Mouse (Mus musculus): ENCODE measurements around the gene Wscd2. TPM values are rescaled to one million over a fixed set of nuclear protein-coding genes. Genes with fewer than 3 reads are reported as not detected.

Gene Wscd2
- total RNA-seq, 1 experiment: 2.6 TPM

DNA sequence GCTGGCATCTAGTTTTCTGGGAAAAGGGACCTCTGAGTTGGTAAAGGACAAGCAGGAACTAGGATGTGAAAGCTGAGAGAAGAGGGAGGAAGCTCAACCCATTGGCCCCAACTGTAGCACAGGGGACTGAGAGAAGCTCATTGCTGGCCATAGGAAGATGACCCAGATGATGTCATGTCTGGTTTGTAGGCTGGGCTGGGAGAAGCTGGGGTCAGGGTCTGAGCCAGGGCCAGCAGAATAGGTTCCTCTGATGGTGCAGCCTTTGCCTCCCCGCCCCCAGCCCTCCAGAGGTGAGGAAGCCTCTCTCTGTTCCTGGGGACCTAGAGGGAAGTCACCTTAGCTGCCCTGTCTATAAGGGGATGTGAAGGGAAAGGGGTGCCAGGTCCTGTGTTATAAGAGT, 129.0 kb downstream of the Wscd2 start:
- TF ChIP-seq HCFC1 (IDR thresholded peaks at IDR 0.05; ENCODE audit: borderline replicate concordance, insufficient read depth, low read length) (no peak), CHD2 (IDR thresholded peaks at IDR 0.05; ENCODE audit: low read depth, low read length) (no peak), ZC3H11A (IDR thresholded peaks at IDR 0.05; ENCODE audit: borderline replicate concordance, low read depth, low read length) (no peak), MAFK (IDR thresholded peaks at IDR 0.05; ENCODE audit: insufficient read depth, low read depth, low read length) (no peak), ZNF384 (IDR thresholded peaks at IDR 0.05; ENCODE audit: low read depth, low read length) (no peak)
- peaks cover 3% of the 10 kb centered on the region; the same call in 1 of the 2 replicates for H3K36me3 ChIP-seq (ENCODE audit: control insufficient read depth, insufficient read depth, low read length, poor library complexity, severe bottlenecking)
- in situ Hi-C loops (cut with MboI; ENCODE audit: low sequenced_read_pairs in 2 of 2, unreplicated experiment in 2 of 2): no loop called here
- no peak overlapping the region for H3K4me3 ChIP-seq (ENCODE audit: insufficient read depth in 1 of 2, low read depth in 1 of 2, low read length in 2 of 2, poor library complexity in 1 of 2, severe bottlenecking in 1 of 2)
- H3K9ac ChIP-seq (ENCODE audit: insufficient read depth, low read depth, low read length, poor library complexity, severe bottlenecking): no peak overlapping the region
- no peak for DNase-seq (ENCODE audit: low read depth, low spot score)
- H3K4me1 ChIP-seq (ENCODE audit: control insufficient read depth in 2 of 2, insufficient read depth in 2 of 2, low read length in 2 of 2, poor library complexity in 1 of 2): peaks cover 15 to 25% of the 10 kb centered on the region in 2 experiments; a peak in 3 of 4 replicates
- H3K27ac ChIP-seq (ENCODE audit: insufficient read depth, low read depth, low read length, poor library complexity, severe bottlenecking): no peak overlapping the region
- H3K9me3 ChIP-seq (ENCODE audit: control insufficient read depth, insufficient read depth, low read depth, low read length): no peaks in the 10 kb centered on the region; the same call in 1 of the 2 replicates

DNA sequence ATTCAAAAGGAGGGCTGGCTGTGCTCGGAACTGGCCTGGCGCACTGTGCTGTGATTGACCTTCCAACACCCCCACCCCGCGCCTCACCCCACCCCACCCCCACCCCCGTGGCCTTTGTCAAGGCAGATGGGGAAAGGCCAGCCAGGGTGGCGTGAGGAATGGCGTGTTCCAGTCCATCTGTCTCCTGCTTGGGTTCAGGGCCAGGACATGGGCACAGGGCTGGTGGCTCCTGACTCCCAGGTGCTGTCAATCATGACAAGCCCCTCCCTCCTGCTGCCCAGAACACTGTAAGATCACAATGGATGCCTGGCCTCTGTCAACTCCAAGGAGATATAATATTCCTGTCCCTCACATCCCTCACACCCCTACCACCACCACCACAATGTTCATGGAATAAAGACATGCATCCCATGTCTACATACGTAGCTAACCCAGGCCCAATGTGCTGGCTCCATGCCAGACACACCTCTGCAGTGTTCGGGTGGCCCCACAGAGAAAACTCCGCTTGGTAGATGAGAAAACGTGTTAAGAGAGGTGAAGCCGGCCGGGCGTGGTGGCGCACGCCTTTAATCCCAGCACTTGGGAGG, 130.1 kb downstream of the Wscd2 start:
- TF ChIP-seq ZNF384 (IDR thresholded peaks at IDR 0.05; ENCODE audit: low read depth, low read length): no peak
- TF ChIP-seq HCFC1 (IDR thresholded peaks at IDR 0.05; ENCODE audit: borderline replicate concordance, insufficient read depth, low read length): no peak
- no peak for TF ChIP-seq CHD2 (IDR thresholded peaks at IDR 0.05; ENCODE audit: low read depth, low read length)
- no peak for TF ChIP-seq ZC3H11A (IDR thresholded peaks at IDR 0.05; ENCODE audit: borderline replicate concordance, low read depth, low read length)
- no peak for TF ChIP-seq MAFK (IDR thresholded peaks at IDR 0.05; ENCODE audit: insufficient read depth, low read depth, low read length)
- no peak for DNase-seq (ENCODE audit: low read depth, low spot score)
- H3K27ac ChIP-seq (ENCODE audit: insufficient read depth, low read depth, low read length, poor library complexity, severe bottlenecking): no peak overlapping the region

GRCm38 (mm10) chr5:113620999-113621398, 130.9 kb downstream of the Wscd2 start:
- no peak overlapping the region for H3K9ac ChIP-seq (ENCODE audit: insufficient read depth, low read depth, low read length, poor library complexity, severe bottlenecking)
- 0 out of 2 replicates have a peak overlapping the region, but pooled peaks have one; percentile 9 for H3K27ac ChIP-seq (ENCODE audit: insufficient read depth, low read depth, low read length, poor library complexity, severe bottlenecking)
- peaks cover 15 to 25% of the 10 kb centered on the region in 2 experiments; a peak in 3 of 4 replicates for H3K4me1 ChIP-seq (ENCODE audit: control insufficient read depth in 2 of 2, insufficient read depth in 2 of 2, low read length in 2 of 2, poor library complexity in 1 of 2)
- no peaks in the 10 kb centered on the region for H3K9me3 ChIP-seq (ENCODE audit: control insufficient read depth, insufficient read depth, low read depth, low read length)
- no peak for TF ChIP-seq MAFK (IDR thresholded peaks at IDR 0.05; ENCODE audit: insufficient read depth, low read depth, low read length)
- TF ChIP-seq HCFC1 (IDR thresholded peaks at IDR 0.05; ENCODE audit: borderline replicate concordance, insufficient read depth, low read length): no peak
- TF ChIP-seq ZNF384 (IDR thresholded peaks at IDR 0.05; ENCODE audit: low read depth, low read length): no peak
- no peak for TF ChIP-seq CHD2 (IDR thresholded peaks at IDR 0.05; ENCODE audit: low read depth, low read length)
- TF ChIP-seq ZC3H11A (IDR thresholded peaks at IDR 0.05; ENCODE audit: borderline replicate concordance, low read depth, low read length): no peak
- H3K36me3 ChIP-seq (ENCODE audit: control insufficient read depth, insufficient read depth, low read length, poor library complexity, severe bottlenecking): no peaks in the 10 kb centered on the region
- no peak overlapping the region for H3K4me3 ChIP-seq (ENCODE audit: insufficient read depth in 1 of 2, low read depth in 1 of 2, low read length in 2 of 2, poor library complexity in 1 of 2, severe bottlenecking in 1 of 2)
- in situ Hi-C loops (cut with MboI; ENCODE audit: low sequenced_read_pairs in 2 of 2, unreplicated experiment in 2 of 2): no loop called here
- no peak for DNase-seq (ENCODE audit: low read depth, low spot score)

More for the DNA sequence above, 130.1 kb downstream of the Wscd2 start:
- in situ Hi-C loops (cut with MboI; ENCODE audit: low sequenced_read_pairs in 2 of 2, unreplicated experiment in 2 of 2): no loop called here
- Histone ChIP-seq H3K36me3 (ENCODE audit: control insufficient read depth, insufficient read depth, low read length, poor library complexity, severe bottlenecking) (no peaks in the 10 kb centered on the region), H3K9ac (ENCODE audit: insufficient read depth, low read depth, low read length, poor library complexity, severe bottlenecking) (no peak overlapping the region), H3K4me3 (ENCODE audit: insufficient read depth in 1 of 2, low read depth in 1 of 2, low read length in 2 of 2, poor library complexity in 1 of 2, severe bottlenecking in 1 of 2) (no peak overlapping the region), H3K4me1 (ENCODE audit: control insufficient read depth in 2 of 2, insufficient read depth in 2 of 2, low read length in 2 of 2, poor library complexity in 1 of 2) (peaks cover 15 to 25% of the 10 kb centered on the region in 2 experiments; a peak in 3 of 4 replicates), H3K9me3 (ENCODE audit: control insufficient read depth, insufficient read depth, low read depth, low read length) (no peaks in the 10 kb centered on the region; the same call in 1 of the 2 replicates)

- no peaks in the 10 kb centered on the region for H3K9me3 ChIP-seq (ENCODE audit: control insufficient read depth, insufficient read depth, low read depth, low read length)
- no peak overlapping the region for H3K9ac ChIP-seq (ENCODE audit: insufficient read depth, low read depth, low read length, poor library complexity, severe bottlenecking)
- H3K4me3 ChIP-seq (ENCODE audit: insufficient read depth in 1 of 2, low read depth in 1 of 2, low read length in 2 of 2, poor library complexity in 1 of 2, severe bottlenecking in 1 of 2): no peak overlapping the region
- H3K27ac ChIP-seq (ENCODE audit: insufficient read depth, low read depth, low read length, poor library complexity, severe bottlenecking): no peak overlapping the region
- H3K4me1 ChIP-seq (ENCODE audit: control insufficient read depth in 2 of 2, insufficient read depth in 2 of 2, low read length in 2 of 2, poor library complexity in 1 of 2): peaks cover 22 to 31% of the 10 kb centered on the region in 2 experiments; a peak in 3 of 4 replicates
- no peaks in the 10 kb centered on the region for H3K36me3 ChIP-seq (ENCODE audit: control insufficient read depth, insufficient read depth, low read length, poor library complexity, severe bottlenecking)
- no peak for TF ChIP-seq ZNF384 (IDR thresholded peaks at IDR 0.05; ENCODE audit: low read depth, low read length)
- TF ChIP-seq CHD2 (IDR thresholded peaks at IDR 0.05; ENCODE audit: low read depth, low read length): no peak
- TF ChIP-seq HCFC1 (IDR thresholded peaks at IDR 0.05; ENCODE audit: borderline replicate concordance, insufficient read depth, low read length): no peak
- no peak for TF ChIP-seq MAFK (IDR thresholded peaks at IDR 0.05; ENCODE audit: insufficient read depth, low read depth, low read length)
- TF ChIP-seq ZC3H11A (IDR thresholded peaks at IDR 0.05; ENCODE audit: borderline replicate concordance, low read depth, low read length): no peak
- in situ Hi-C loops (cut with MboI; ENCODE audit: low sequenced_read_pairs in 2 of 2, unreplicated experiment in 2 of 2): no loop called here
- no peak for DNase-seq (ENCODE audit: low read depth, low spot score)
These were observed 132.9 kb downstream of the Wscd2 start for GRCm38 (mm10) chr5:113623052-113623451.
